Mouse (Mus musculus) layer of hippocampus, adult 11-12 months (tissue): ENCODE results near the gene Gm10961.
"Not testable (repeated sequence)": the region's sequence is repeated elsewhere in the genome, so short reads cannot be mapped to it uniquely, and the experiment has no call there.

Source experiments
- DNase-seq: peaks from one replicate; pipeline ENCODE4 v3.0.0; 2022; ENCODE audit warnings: low spot score

Gene Gm10961

DNA sequence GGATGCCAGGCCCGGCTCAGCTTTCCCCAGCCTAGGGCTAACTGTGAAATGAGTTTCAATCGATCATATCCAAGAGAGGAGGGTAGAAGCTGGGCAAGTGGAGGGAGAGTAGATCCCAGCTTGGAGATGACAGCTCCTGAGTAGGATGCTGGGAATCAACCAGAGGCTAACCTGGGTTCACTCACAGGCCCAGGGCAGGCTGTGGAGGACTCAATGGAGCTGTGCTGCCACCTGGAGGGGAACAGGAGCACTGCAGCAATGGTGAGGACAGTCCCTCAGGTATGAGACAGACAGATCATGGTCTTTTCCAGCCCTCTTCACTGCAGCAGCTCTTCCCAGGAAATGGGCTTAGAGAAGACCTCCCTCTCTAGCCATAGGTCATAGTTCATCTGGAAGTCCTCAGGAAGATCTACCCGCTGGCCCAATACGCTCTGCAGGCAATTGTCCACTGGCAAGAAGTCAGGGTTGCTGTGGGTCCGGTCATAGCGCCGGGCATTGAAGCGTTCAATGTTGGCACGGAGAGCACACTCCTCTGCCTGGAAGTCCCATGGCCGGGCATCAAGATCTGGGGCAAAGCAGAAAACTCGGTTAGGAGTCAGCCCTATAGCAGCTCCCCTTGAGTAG is 18.1 kb upstream of the Gm10961 start:
- DNase-seq: peak; percentile 66

DNA sequence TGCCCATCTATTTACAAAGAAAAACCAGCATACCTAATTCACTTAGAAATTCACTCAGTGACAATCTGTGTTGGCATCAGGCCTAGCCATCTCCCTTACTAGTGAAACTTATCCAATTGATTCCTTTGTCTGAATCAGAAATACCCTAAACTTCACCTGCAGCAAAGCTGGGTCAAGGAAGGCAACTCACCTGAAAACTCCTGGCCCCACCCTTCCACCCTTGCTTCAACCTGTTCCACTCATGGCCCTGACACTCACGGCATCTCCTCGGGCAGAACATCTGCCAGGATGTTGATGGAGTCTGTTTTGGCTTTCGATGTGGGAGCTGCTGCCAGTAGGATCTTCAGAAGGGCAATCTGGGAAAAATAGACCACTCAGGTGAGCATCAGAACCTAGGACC is 13.3 kb upstream of the Gm10961 start:
- DNase-seq: no peak

DNA sequence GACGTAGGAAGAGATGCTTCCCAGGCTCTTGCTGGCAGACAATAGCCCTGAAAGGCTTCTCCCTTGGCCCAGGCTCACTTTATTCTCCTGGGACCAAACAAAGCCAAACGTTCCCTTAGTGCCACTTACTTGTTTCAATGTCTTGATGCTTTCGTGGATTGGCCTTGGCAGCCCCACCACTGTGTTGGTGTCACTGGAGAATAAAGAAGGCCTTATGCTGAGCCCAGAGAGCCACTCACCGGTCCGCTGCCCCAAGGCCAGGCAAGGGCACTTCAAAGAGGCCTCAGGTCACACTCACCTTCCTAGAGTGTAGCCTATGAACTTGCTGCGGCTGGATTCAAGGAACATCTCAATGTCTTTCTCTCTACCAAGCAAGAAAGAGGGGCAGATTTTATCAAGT is 11.2 kb upstream of the Gm10961 start:
- no peak for DNase-seq

DNA sequence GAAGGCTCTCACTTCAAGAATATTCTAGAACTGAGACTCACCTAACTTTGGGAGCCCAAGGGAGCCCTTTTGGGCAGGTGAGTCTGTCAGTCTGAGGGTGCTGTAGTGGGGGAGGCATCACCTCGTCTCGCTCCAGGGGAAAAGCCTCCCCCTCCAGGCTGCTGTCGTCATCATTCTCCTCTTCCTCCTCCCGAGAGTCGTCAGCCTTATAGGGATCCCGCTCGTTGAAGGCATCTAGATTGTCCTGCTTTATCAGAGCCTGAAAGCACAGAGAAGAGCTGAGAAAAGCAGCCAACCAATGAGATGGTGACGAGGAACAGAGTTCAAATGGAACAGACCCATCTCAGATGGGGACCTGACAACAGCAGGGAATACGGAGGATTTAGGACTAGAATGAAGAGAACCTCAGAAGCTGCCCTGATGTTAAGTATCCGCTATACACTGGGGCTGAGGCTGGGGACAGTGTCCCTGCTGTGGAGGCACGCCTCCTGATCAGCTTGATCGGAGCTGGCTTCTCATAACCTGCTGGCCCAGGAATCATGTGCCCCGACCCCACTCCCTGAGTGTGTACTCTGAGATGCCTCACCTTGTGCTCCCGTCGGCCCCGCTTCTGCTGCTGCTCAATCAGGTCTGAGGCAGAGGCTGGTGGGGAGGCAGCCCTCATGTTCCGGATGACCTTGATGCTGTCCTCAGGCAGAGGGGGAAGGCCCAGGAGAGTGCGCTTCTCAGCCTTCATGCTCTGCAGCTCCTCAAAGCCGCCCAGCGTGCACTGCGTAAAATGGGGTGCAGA is 9.6 kb upstream of the Gm10961 start:
- no peak for DNase-seq

DNA sequence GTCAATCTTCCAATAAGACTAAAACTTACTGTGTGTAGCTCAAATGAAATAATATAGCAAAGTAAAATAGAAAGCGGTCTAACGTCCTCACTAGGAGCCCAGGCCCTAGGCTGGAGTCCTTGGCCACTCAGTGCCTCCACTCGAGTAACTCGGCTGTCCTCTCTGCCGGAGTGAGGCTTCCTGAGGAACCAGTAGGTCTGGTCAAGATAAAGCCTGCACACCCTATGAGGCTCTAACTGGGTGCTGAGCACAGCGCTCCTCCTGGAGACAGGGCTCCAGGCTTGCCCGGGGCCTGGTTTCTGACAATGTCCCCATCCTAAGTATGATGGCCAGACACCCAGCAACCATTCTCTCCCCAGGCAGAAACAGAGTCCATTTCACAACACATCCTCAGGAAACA is 8.6 kb upstream of the Gm10961 start:
- DNase-seq: no peak

DNA sequence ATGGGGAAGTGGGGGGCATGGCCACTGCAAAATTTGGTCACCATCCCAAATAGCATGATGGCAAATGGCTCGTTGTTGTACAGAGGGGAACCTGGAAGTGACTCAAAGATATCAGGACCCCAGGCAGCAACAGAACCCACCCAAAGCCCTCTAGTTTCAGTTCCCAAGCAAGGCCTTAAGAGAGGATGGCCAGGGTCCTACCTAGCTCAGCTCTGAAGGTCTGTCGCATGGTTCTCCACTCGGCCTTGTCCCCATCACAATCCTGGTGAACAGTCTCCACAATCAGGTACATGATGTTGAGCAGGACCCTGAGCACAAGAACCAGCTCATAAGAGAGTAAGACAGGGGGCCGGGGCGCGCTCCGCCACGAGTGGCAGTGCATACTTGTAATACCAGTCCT is 6.7 kb upstream of the Gm10961 start:
- no peak for DNase-seq

DNA sequence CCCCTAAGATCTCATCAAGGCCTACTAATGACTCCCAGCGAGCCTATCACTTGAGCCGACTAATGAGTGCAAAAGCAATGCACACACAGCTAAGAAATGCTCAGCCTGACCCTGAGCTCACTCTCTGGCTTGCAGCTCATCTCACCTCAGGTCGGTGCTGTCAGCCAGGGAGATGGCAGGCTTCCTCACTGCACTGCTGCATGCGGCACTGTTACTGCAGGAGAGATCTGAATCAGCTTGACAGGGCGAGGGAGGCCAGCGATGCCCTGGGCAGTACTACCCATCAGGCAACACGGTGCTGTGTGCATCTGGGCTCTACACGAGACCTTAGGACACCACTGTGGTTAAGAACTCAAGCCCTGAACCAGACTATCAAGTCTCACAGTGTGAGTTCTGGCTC is 5.6 kb upstream of the Gm10961 start:
- no peak for DNase-seq

DNA sequence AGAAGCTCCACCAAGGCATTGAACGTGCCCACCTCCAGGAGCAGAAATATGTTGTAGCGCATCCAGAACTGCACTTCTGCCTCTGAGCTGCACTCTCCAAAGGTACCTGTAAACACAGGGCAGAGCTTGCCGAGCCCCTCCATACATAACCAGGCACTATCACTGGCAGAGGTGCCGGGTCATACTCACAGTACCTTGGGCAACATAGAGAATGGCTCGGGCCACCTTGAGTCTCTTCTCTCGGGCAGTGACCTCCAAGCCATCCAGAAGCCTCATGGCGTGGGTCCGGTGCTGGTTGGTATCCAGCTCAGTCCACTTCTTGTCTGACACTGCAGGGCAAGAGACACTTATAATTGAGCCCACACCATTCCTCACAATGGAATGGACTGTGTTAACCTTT is 4.4 kb upstream of the Gm10961 start:
- no peak for DNase-seq

DNA sequence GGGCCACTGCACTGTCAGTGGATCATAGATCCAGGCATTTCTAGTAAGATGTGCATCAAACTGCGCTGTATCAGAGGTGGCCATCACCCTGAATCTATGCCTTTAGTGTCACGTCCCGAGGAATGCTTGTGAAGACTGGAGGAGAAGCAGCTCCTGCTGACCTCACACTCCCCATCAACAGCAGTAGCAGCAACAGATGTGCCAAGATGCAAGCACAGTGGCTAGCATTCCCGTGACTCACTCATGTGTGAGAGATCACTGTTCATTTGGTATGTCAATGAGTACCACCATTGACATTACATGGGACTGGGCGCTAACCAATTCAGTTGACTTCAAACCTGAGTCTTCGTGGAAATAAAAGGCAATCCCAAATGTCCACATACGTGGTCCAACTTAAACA is 3.5 kb upstream of the Gm10961 start:
- no peak for DNase-seq

DNA sequence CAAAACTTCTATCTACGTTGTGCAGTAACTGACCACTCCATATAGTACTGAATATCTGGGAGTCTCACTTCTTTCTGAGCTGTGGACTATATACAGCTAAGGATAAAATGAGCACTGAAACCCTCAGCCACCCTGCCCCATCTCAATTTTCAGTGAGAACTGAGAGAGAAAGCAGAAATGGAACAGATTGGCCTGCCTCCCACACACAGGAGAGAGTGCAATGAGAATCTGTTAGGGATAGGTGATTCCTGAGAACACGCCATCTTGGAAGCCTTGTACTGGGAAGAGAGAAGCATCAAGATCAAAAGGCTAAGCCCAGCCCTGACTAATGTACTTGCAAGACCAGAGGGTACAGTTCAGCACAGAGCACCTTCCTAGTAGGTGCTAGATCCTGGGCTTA is 2.6 kb upstream of the Gm10961 start:
- peak; percentile 51 for DNase-seq

DNA sequence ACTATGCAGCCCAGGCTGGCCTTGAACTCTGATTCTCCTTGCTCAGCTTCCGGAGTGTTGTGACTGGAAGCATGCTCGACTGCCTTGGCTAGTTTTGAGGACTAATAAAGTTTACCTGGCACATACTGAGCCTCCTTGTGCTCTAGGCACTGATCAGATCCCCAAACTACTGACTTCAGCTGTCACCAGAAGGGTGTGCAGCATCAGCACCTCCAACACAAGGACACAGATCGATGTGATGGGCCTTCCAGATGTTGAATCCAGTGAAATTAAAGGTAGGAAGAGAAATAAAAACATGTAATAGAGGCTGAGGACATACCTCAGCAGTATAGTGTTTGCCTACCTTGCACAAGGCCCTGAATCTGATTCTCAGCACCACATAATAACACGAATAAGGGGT is 1.7 kb upstream of the Gm10961 start:
- DNase-seq: no peak

DNA sequence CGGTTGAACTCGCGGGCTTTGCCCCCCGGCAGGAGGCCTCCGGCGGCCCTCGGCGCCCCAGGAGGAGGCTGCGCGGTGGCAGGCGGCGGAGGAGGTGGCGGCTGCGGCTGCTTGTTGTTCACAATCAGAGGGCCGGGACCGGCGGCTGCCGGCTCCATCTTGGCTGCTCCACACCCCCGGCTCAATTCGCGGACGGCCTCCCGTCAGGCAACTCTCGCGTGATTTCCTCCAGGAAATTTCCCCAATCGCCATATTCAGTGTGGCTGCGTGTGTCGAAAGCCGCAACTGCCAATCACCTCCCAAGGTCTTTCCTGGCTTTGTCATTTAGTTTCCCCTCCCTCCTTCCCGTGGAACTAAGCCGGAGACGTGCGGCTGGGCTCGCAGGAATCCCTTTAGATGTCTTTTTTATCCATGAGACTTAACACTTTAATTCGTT is 419 bp downstream of the Gm10961 start, which contains the start of gene Strip1:
TSS of gene Strip1 (minus strand) at position 172 of the 436 bp plus-strand sequence.
- peak; percentile 94 for DNase-seq

DNA sequence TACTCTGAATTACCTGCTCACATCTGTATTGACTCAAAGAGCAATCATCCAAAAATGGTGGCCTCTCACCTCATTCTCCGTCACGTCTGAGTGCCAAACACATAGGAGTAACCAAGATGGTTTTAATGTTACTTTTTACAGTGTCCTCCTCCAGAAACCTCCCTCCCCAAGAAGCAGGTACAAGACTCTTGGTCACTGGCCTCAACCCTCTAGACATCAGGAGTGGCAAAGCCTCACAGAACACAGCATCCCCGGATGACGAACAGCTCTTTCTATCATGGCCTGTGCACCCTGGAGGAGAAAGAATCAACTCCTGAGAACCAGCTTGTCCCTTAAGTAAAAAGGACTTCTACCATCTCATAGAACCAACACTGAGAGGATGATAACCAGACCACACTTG is 1.7 kb downstream of the Gm10961 start:
- no peak for DNase-seq

DNA sequence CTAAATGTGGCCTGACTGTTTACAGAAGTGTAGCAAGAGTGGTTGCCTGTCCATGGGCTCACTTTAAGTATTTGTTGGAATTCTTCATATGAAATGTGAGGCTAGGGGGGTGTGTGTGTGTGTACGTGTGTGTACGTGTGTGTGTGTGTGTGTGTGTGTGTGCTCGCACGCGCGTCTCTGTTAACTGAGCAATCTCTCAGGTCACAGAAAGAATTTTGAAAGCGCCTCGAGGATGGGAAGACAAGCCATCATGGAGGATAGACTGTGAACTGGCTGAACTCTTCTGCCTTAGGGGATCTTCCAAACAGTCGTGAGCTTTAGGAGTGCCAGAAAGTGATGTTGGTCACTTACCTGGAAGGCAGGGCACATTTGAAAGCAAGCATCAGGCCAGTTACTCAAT is 2.8 kb downstream of the Gm10961 start:
- DNase-seq: no peak

DNA sequence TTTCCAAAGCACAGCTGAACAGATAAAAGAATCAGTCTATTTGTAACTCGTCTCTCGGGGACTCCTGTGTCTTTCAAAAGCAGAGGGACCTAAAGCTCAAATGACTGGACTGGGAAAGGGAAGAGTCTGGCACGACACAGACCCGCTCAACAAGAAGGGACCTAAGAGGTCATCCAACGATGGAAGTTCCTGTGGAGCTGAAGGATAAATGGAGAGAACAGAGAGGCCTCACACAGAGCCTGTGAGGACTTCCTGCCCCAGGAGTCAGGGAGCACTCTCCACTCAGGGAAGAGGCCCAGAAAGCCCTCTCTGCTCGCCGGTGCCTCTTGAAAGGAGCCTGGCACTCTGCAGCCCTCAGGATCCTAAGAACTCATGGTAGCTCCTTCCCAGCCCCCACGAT is 4.7 kb downstream of the Gm10961 start:
- no peak for DNase-seq

DNA sequence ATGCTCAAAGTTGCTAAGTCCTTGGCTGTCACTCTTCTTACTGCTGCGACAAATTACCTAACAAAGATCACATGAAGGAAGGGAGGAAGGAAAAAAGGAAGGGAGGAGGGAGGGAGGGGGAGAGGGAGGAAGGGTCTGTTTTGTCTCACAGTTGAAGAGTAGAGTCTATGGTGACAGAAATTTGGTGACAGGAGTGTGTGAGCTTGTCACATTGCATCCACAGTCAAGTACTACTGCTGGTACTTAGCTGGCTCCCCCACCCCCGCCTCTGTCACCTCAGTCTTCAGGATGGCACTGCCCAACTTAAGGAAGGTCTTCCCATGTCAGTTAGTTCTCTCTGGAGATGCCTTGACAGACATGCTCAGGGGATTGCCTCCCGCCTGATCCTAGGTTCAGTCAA is 5.1 kb downstream of the Gm10961 start:
- DNase-seq: no peak

DNA sequence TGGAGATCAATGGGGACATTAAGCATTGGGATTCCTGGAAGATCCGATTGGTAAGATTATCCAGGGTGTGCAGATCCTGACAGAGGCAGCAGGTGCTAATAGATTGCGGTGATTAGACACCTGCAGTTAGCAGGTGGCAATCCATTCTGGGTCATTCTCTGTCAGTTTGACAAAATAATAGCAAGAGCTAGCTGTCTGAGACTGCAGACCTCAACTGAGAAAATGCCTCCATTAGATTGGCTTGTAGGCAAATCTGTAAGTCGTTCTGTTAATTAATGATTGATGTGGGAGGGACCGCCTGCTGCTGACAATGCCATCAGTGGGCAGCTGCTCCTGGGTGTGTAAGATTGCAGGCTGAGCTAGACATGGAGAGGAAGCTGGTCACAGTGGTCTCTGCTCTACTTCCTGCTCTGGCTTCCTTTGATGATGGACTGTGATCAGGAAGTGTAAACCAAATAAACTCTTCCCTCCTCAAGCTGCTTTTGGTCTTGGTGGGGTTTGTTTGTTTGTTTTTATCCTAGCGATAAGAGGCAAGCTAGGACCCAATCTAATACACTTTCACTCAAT is 6.6 kb downstream of the Gm10961 start:
- no peak for DNase-seq

DNA sequence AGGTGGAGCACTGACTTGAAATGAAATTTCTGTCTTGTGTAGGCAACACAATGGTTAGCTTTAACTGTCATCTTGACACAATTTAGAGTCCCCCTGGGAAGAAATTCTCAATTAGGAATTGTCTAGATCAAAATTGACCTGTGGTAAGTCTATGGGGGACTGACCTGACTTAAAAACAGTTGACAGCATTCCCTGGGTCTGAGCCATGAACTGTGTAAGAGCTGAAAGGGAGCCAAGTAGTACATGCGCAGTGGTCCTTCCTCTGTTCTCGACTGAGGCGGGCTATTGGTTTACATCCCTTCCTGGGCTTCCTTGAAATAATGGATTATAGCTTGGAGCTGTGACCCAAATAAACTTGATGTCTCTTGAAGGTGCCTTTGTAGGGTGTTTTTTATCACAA is 15.8 kb downstream of the Gm10961 start:
- no peak for DNase-seq

DNA sequence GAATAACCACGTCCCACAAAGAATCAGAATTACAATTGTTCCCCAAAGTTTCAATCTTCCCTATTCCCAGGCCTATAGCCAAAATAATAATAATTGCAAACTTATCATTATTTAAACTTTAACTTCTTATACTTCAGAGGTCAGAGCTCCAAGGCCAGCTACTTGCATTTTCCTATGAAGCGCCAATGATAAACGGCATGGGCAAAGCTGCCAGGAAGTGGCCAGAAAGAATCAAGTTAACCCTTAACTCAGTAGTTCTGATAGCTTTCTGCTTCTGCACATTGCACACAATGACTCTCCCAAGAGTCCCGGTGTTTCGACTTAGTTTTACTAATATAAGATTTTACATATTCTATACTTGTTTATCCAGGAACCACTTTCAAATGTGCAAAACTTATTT is 19.2 kb downstream of the Gm10961 start:
- not testable (repeated sequence) for DNase-seq

DNA sequence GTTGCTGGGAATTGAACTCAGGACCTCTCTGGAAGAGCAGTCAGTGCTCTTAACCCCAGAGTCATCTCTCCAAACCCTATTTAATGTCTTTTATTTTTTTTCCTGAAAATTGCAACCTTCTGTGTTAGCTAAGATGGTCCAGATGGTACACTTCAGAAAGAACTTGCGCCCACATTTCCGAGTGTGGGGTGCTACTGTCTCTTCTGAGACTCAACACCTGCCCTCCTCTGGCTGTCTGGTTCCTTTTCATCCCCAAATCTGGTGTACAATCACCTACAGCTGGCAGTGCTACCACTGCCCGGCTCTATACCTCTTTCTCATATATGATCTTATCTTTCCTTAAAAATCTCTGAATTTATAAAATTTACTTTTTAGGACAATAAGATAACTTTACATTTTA is 21.8 kb downstream of the Gm10961 start:
- DNase-seq: no peak

DNA sequence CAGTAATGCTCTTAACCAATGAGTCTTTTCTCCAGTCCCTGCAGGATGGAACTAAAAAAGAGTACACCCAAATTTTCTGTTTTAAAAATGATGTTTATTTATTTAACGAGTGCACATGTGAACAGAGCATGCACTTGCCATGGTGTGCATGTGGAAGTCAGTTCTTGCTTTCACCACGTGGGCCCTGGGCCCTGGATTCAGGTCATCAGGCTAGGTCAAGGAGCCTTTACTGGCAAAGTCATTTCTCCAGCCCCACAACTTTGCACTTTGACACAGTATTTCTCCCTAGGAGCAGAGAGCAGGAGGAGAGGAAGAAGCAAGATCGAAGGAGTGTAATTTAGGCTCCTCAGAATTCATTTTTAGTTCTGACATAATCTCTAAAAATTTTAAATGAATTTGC is 23.7 kb downstream of the Gm10961 start:
- DNase-seq: no peak

DNA sequence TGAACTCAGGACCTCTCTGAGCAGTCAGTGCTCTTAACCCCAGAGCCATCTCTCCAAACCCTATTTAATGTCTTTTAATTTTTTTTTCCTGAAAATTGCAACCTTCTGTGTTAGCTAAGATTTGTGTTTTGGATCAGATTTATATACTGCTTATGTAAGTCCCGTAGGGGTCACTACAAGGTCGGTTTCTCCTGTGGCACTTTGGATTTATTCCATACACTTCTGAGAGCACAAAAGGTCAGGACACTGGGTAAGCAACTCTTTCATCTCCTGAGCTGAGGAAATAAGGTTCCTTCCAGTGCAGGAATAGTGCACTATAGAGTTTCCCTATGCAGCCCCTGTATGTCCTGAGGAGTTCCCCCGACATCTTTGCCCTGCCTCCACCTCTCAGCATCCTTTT is 24.4 kb downstream of the Gm10961 start:
- no peak for DNase-seq

DNA sequence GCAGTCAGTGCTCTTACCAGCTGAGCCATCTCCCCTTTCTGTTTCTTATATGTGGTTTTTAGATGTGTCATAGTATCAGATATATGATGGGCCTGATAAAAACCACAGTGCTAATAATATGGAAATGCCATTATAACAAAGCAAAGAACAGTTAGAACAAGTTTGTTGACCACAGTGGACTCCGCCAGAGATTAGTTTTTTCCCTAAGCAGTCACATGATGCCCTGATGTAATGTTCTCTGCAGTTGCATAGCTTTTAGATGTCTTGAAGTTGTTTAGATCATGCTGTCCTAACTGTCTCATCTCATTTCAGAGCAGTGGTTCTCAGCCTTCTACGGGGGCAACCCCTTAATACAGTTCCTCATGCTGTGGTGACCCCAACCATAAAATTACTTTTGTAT is 25.0 kb downstream of the Gm10961 start:
- no peak for DNase-seq

DNA sequence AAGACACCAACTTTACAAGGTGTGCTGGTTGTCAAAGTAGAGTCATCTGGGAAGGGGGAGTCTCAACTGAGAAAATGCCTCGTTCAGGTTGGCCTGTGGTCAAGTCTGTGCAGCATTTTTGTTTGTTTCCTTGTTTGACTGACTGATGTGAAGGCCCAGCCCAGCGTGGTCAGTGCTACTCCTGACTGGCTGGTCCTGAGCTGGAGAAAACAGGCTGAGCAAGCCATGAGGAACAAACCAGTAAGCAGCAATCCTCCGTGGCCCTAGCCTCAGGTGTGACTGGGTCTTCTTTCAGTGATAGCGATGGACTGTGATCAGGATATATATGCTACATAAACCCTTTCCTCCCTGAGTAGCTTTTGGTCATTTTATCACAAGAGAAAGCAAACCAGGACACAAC is 25.8 kb downstream of the Gm10961 start:
- no peak for DNase-seq
